Mouse (Mus musculus) heart, embryonic 14.5 days (tissue): ENCODE results near the gene Slc28a1. TPM values are rescaled to one million over a fixed set of nuclear protein-coding genes. Genes with fewer than 3 reads are reported as not detected.
"Not testable (repeated sequence)": the region's sequence is repeated elsewhere in the genome, so short reads cannot be mapped to it uniquely, and the experiment has no call there.

Experiments
- ATAC-seq: fragments of 200-750 bp; cut with Nextera tagmentation; 2 replicates; pipeline ENCODE4 v1.8.0; 2017; ENCODE audit warnings: low read depth, moderate TSS enrichment; ENCODE audit not compliant: insufficient number of reproducible peaks, insufficient read depth, low FRiP score
- H3K27ac ChIP-seq, 2 experiments: fragments of 200-500 bp in 1 of 2; fragments of 300-500 bp in 1 of 2; sonication (generic) in 1 of 2; replicated peaks in 1 of 2; 2 replicates each; pipeline ENCODE4 v1.5.1; 2012 to 2014; ENCODE audit warnings: low read depth in 2 of 2, low read length in 2 of 2, control low read depth in 1 of 2, mild to moderate bottlenecking in 1 of 2, mixed read lengths in 1 of 2; ENCODE audit not compliant: control insufficient read depth in 1 of 2, insufficient read depth in 1 of 2
- H3K27me3 ChIP-seq: fragments of 300-500 bp; sonication (generic); 2 replicates; pipeline ENCODE4 v1.6.1; 2014; ENCODE audit warnings: mild to moderate bottlenecking, low read length, control low read depth; ENCODE audit not compliant: control insufficient read depth, insufficient read depth
- H3K36me3 ChIP-seq: fragments of 300-500 bp; sonication (generic); 2 replicates; pipeline ENCODE4 v1.6.1; 2014; ENCODE audit warnings: mild to moderate bottlenecking, control low read depth, low read length, mixed read lengths; ENCODE audit not compliant: control insufficient read depth, insufficient read depth
- H3K4me1 ChIP-seq, 2 experiments: fragments of 200-500 bp in 1 of 2; fragments of 300-500 bp in 1 of 2; sonication (generic) in 1 of 2; 2 replicates each; pipeline ENCODE4 v1.6.1; 2012 to 2014; ENCODE audit warnings: low read length in 2 of 2, control low read depth in 1 of 2, mixed read lengths in 1 of 2; ENCODE audit not compliant: control insufficient read depth in 2 of 2, insufficient read depth in 2 of 2
- H3K4me2 ChIP-seq: fragments of 300-500 bp; sonication (generic); 2 replicates; pipeline ENCODE4 v1.6.1; 2014; ENCODE audit warnings: mild to moderate bottlenecking, low read length
- H3K4me3 ChIP-seq, 2 experiments: fragments of 200-500 bp in 1 of 2; fragments of 300-500 bp in 1 of 2; sonication (generic) in 1 of 2; 2 replicates each; pipeline ENCODE4 v1.5.1; 2012 to 2014; ENCODE audit warnings: low read length in 2 of 2, mild to moderate bottlenecking in 2 of 2, control low read depth in 1 of 2, low read depth in 1 of 2, moderate library complexity in 1 of 2; ENCODE audit not compliant: control insufficient read depth in 1 of 2, insufficient read depth in 1 of 2
- H3K9ac ChIP-seq: fragments of 300-500 bp; sonication (generic); 2 replicates; pipeline ENCODE4 v1.6.1; 2014; ENCODE audit warnings: mild to moderate bottlenecking, low read length
- H3K9me3 ChIP-seq: fragments of 300-500 bp; sonication (generic); 2 replicates; pipeline ENCODE4 v1.6.1; 2016; ENCODE audit warnings: low read length, control low read depth; ENCODE audit not compliant: control insufficient read depth
- WGBS: fragments of 180-500 bp; shearing (Covaris S2); extraction: QIAGEN DNeasy Blood & Tissue Kit; methylation state at CpG from one replicate; pipeline ENCODE4 v1.1.7; 2014; 5-methylcytosine and 5-hydroxymethylcytosine counted together
- polyA plus RNA-seq: library from polyadenylated mRNA; unstranded; fragments of >200 nt; fragmentation: Nextera tagmentation; extraction: Ambion mirVana; gene quantifications from 2 replicates; pipeline ENCODE4 v1.2.1, GENCODE M21; 2014

Slc28a1 gene
- polyA plus RNA-seq, 1 experiment from 2014 or later, result 0.11 TPM

- no peak overlapping the region for H3K27ac ChIP-seq
- no peak overlapping the region for H3K4me3 ChIP-seq
- H3K9me3 ChIP-seq, result 0 out of 2 replicates have a peak, but pooled peaks cover 3% of the 10 kb centered on the region
- H3K4me1 ChIP-seq, result no peaks in the 10 kb centered on the region
- H3K36me3 ChIP-seq, result no peaks in the 10 kb centered on the region
- no peaks in the 10 kb centered on the region for H3K27me3 ChIP-seq
- no peak for ATAC-seq
- no peak overlapping the region for H3K4me2 ChIP-seq
- no peak overlapping the region for H3K9ac ChIP-seq
These were observed 68.6 kb downstream of the Slc28a1 start for GRCm38 (mm10) chr7:81183181-81183580.

GRCm38 (mm10) chr7:81184136-81184535 is 69.5 kb downstream of the Slc28a1 start:
- ATAC-seq, result no peak
- Histone ChIP-seq H3K4me3 (no peak overlapping the region), H3K4me2 (no peak overlapping the region), H3K27me3 (no peaks in the 10 kb centered on the region), H3K9ac (no peak overlapping the region), H3K27ac (no peak overlapping the region), H3K9me3 (0 out of 2 replicates have a peak, but pooled peaks cover 3% of the 10 kb centered on the region), H3K4me1 (no peaks in the 10 kb centered on the region), H3K36me3 (no peaks in the 10 kb centered on the region)
- 71% methylated on average over 2 of the region's 2 CpGs for whole genome bisulfite sequencing

GRCm38 (mm10) chr7:81184651-81185050 is 70.1 kb downstream of the Slc28a1 start:
- Histone ChIP-seq H3K36me3 (no peaks in the 10 kb centered on the region), H3K4me1 (no peaks in the 10 kb centered on the region), H3K9ac (no peak overlapping the region), H3K27me3 (no peaks in the 10 kb centered on the region), H3K27ac (no peak overlapping the region), H3K9me3 (0 out of 2 replicates have a peak, but pooled peaks cover 3% of the 10 kb centered on the region), H3K4me3 (no peak overlapping the region), H3K4me2 (no peak overlapping the region)
- no peak for ATAC-seq
- WGBS, result 71% methylated on average over 1 of the region's 1 CpGs

GRCm38 (mm10) chr7:81186036-81186435 is 71.4 kb downstream of the Slc28a1 start:
- not testable (repeated sequence) for H3K9ac ChIP-seq, H3K4me2 ChIP-seq, H3K36me3 ChIP-seq, H3K4me3 ChIP-seq, H3K4me1 ChIP-seq, H3K27me3 ChIP-seq, ATAC-seq, H3K9me3 ChIP-seq, H3K27ac ChIP-seq

- no peaks in the 10 kb centered on the region for H3K36me3 ChIP-seq
- no peaks in the 10 kb centered on the region for H3K4me1 ChIP-seq
- H3K27ac ChIP-seq, result no peak overlapping the region
- H3K27me3 ChIP-seq, result no peaks in the 10 kb centered on the region
- H3K9ac ChIP-seq, result no peak overlapping the region
- ATAC-seq, result no peak
- 0 out of 2 replicates have a peak, but pooled peaks cover 3% of the 10 kb centered on the region for H3K9me3 ChIP-seq
- H3K4me3 ChIP-seq, result no peak overlapping the region
- no peak overlapping the region for H3K4me2 ChIP-seq
- WGBS, result 63% methylated on average over 9 of the region's 9 CpGs
These were observed 74.6 kb downstream of the Slc28a1 start for GRCm38 (mm10) chr7:81189180-81189579.

GRCm38 (mm10) chr7:81195509-81195908 is 80.9 kb downstream of the Slc28a1 start:
- Histone ChIP-seq H3K9me3 (no peaks in the 10 kb centered on the region), H3K4me3 (no peak overlapping the region), H3K4me2 (no peak overlapping the region), H3K27ac (no peak overlapping the region), H3K9ac (no peak overlapping the region), H3K36me3 (no peaks in the 10 kb centered on the region), H3K4me1 (peaks cover 6 to 8% of the 10 kb centered on the region in 2 experiments; a peak in 3 of 4 replicates), H3K27me3 (no peaks in the 10 kb centered on the region)
- WGBS, result 31% methylated on average over 4 of the region's 4 CpGs
- no peak for ATAC-seq

GRCm38 (mm10) chr7:81196796-81197195 is 82.2 kb downstream of the Slc28a1 start:
- no peak overlapping the region for H3K4me3 ChIP-seq
- H3K27me3 ChIP-seq, result no peaks in the 10 kb centered on the region
- ATAC-seq, result no peak
- no peak overlapping the region for H3K27ac ChIP-seq
- no peak overlapping the region for H3K4me2 ChIP-seq
- peaks cover 6 to 8% of the 10 kb centered on the region in 2 experiments; a peak in 3 of 4 replicates for H3K4me1 ChIP-seq
- 47% methylated on average over 3 of the region's 3 CpGs for WGBS
- no peaks in the 10 kb centered on the region for H3K9me3 ChIP-seq
- H3K9ac ChIP-seq, result no peak overlapping the region
- H3K36me3 ChIP-seq, result no peaks in the 10 kb centered on the region

GRCm38 (mm10) chr7:81198538-81198937 is 83.9 kb downstream of the Slc28a1 start:
- H3K4me2 ChIP-seq, result no peak overlapping the region
- no peaks in the 10 kb centered on the region for H3K27me3 ChIP-seq
- no peak overlapping the region for H3K9ac ChIP-seq
- WGBS, result 39% methylated on average over 4 of the region's 4 CpGs
- H3K4me1 ChIP-seq, result peaks cover 6 to 8% of the 10 kb centered on the region in 2 experiments; a peak in 3 of 4 replicates
- ATAC-seq, result no peak
- no peak overlapping the region for H3K27ac ChIP-seq
- no peaks in the 10 kb centered on the region for H3K9me3 ChIP-seq
- H3K4me3 ChIP-seq, result no peak overlapping the region
- no peaks in the 10 kb centered on the region for H3K36me3 ChIP-seq
